In the genomic region with DNA sequence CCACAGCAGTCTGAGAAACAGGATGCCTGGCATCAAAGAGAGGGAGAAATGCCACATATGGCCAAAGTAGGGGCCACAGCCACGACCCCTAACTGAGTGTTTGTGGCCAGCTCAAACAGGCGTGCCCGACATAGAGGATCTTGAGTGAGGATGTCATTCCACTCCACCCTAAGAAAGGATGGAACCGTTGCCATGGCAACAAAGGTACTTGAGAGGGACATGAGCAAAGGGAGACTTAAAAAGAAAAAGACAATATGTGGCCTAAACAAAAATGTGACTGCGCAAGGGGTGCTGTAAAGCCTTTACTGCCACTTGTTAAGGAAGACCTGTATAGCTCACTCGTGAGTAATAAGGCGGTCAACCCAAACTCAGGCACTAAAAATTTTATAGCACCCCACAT, we compare ENCODE assay signal across 18 mouse cellular contexts.
"Had no signal": no experiment of that assay in that cellular context is flagged by ENCODE, and none has a peak within 500 bp of the region (broad histone marks: within the 10 kb centered on the region; RNA-seq: fewer than 3 reads in every experiment).

No protein-coding gene starts in this region.

- DNase-seq: kidney, adult 11 months; kidney, adult 9 months; kidney, postnatal 36 days; liver; liver, embryonic 13.5 days; liver, postnatal 0 days; lung, postnatal 14 days; retina, postnatal 1 day; right cerebral cortex, postnatal 4 days; spleen, adult 18-20 months; thymus, adult 18-20 months; thymus, postnatal 25 days had no signal

- H3K27me3 ChIP-seq: liver, embryonic 13.5 days; lung, embryonic 15.5 days; megakaryocyte, embryonic 14.5 days; midbrain, embryonic 15.5 days had no signal

- H3K9ac ChIP-seq: limb, embryonic 12.5 days; liver, embryonic 13.5 days; liver, postnatal 0 days; lung, embryonic 15.5 days; midbrain, embryonic 15.5 days had no signal

- H3K36me3 ChIP-seq: liver, embryonic 13.5 days; midbrain, embryonic 15.5 days had no signal

- ATAC-seq: liver, postnatal 0 days; midbrain, embryonic 15.5 days had no signal

- H3K4me3 ChIP-seq: limb, embryonic 12.5 days; liver, embryonic 13.5 days; lung, embryonic 15.5 days; megakaryocyte, embryonic 14.5 days; midbrain, embryonic 15.5 days had no signal

- H3K4me2 ChIP-seq: limb, embryonic 12.5 days; liver, embryonic 13.5 days; lung, embryonic 15.5 days; midbrain, embryonic 15.5 days had no signal

- H3K27ac ChIP-seq: kidney, postnatal 0 days; limb, embryonic 12.5 days; liver, embryonic 13.5 days; lung, embryonic 15.5 days; macrophage; midbrain, embryonic 15.5 days had no signal

- H3K9me3 ChIP-seq: limb, embryonic 12.5 days; liver, embryonic 13.5 days; lung, embryonic 15.5 days; megakaryocyte, embryonic 14.5 days; midbrain, embryonic 15.5 days had no signal
